Mouse (Mus musculus): ENCODE results near the gene Rexo5.

The Rexo5 gene

GRCm38 (mm10) chr7:119793586-119794250 lies at the start of gene Rexo5, which contains the start of gene Eri2:
TSS of gene Rexo5 (plus strand) at chr7:119794006.
TSS of gene Eri2 (minus strand) at chr7:119794058.
- no peaks in the 10 kb centered on the region for H3K36me3 ChIP-seq (ENCODE audit: control insufficient read depth, insufficient read depth, low read length, poor library complexity, severe bottlenecking)
- no peaks in the 10 kb centered on the region for H3K27me3 ChIP-seq (ENCODE audit: control insufficient read depth, insufficient read depth, low read length, poor library complexity, severe bottlenecking)
- peak; percentile 84 for DNase-seq (ENCODE audit: low read depth, low spot score)

DNA sequence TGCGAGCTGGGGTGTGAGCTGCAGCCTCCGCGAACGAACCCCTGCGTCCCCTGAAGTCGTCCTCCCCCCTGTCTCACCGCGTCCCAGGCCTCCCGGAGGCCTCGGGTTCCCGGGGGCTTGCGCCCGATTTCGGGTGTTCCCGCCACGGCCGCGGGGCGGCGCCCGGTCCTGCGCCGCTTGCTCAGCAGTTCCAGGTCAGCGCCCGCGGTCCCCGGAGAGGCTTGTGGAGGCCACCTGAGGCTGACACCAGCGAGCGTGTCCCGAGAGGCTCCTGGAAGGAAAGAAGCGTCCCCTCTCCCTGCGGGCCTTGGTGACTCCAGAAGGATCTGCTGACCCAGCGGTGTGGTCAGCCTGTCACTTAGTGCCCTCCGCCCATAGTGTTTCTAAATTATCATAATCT lies 49.5 kb upstream of the Rexo5 start:
- no peaks in the 10 kb centered on the region for H3K36me3 ChIP-seq (ENCODE audit: control insufficient read depth, insufficient read depth, low read length, poor library complexity, severe bottlenecking)
- DNase-seq (ENCODE audit: low read depth, low spot score), result peak; percentile 29

GRCm38 (mm10) chr7:119745869-119746268 lies 47.9 kb upstream of the Rexo5 start:
- Histone ChIP-seq H3K27me3 (ENCODE audit: control insufficient read depth, insufficient read depth, low read length, poor library complexity, severe bottlenecking) (no peaks in the 10 kb centered on the region), H3K36me3 (ENCODE audit: control insufficient read depth, insufficient read depth, low read length, poor library complexity, severe bottlenecking) (no peaks in the 10 kb centered on the region)
- DNase-seq (ENCODE audit: low read depth, low spot score), result no peak

More for the DNA sequence above, 49.5 kb upstream of the Rexo5 start:
- no peaks in the 10 kb centered on the region for H3K27me3 ChIP-seq (ENCODE audit: control insufficient read depth, insufficient read depth, low read length, poor library complexity, severe bottlenecking)

DNA sequence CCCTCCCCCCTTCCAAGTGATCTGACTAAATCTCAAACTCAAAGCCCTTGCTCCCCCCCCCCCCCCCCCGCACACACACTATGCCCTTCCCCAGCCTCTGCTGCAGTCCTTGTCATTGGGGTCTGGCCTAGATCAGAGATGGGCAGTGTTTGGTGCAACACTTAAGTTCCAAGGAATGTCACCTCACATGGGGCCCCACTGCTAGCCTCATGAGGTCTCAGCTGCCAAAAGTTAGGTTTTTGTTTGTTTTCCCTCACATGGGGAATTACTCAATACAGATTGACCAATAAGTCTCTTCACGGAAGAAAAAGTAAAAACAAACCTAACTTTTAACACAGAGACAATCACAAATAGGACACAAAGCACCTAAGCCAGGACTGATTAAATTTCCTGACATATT lies 45.0 kb upstream of the Rexo5 start:
- no peak for DNase-seq (ENCODE audit: low read depth, low spot score)
- H3K27me3 ChIP-seq (ENCODE audit: control insufficient read depth, insufficient read depth, low read length, poor library complexity, severe bottlenecking), result no peaks in the 10 kb centered on the region
- H3K36me3 ChIP-seq (ENCODE audit: control insufficient read depth, insufficient read depth, low read length, poor library complexity, severe bottlenecking), result no peaks in the 10 kb centered on the region

GRCm38 (mm10) chr7:119749942-119750341 lies 43.9 kb upstream of the Rexo5 start:
- Histone ChIP-seq H3K27me3 (ENCODE audit: control insufficient read depth, insufficient read depth, low read length, poor library complexity, severe bottlenecking) (no peaks in the 10 kb centered on the region), H3K36me3 (ENCODE audit: control insufficient read depth, insufficient read depth, low read length, poor library complexity, severe bottlenecking) (no peaks in the 10 kb centered on the region)
- DNase-seq (ENCODE audit: low read depth, low spot score), result no peak

GRCm38 (mm10) chr7:119753696-119754095 lies 40.1 kb upstream of the Rexo5 start:
- no peaks in the 10 kb centered on the region for H3K27me3 ChIP-seq (ENCODE audit: control insufficient read depth, insufficient read depth, low read length, poor library complexity, severe bottlenecking)
- DNase-seq (ENCODE audit: low read depth, low spot score), result no peak
- no peaks in the 10 kb centered on the region for H3K36me3 ChIP-seq (ENCODE audit: control insufficient read depth, insufficient read depth, low read length, poor library complexity, severe bottlenecking)

DNA sequence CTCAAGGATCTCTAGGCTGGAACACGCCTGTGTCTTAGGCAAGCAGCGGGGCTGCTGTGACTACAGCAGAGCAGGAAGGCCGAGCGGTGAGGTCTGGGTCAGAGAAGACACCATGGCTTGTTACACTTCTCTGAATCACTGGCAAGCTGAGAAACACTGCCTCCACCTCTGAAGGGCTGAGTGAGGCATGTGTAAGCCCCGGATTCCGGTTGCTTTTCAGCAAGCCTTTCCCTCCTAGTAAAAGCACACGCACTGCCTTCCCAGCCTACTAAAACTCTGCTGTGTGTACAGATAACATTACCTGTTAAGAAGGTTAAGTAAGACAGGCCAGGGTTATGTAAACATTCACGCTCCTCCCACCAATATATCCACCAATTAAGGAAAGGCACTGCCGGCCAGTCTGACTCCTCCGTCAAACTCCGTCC lies 33.3 kb upstream of the Rexo5 start, which contains the start of gene Acsm3:
Acsm3 (plus strand) TSS at position 397 of the 425 bp plus-strand sequence.
- no peak for DNase-seq (ENCODE audit: low read depth, low spot score)
- no peaks in the 10 kb centered on the region for H3K36me3 ChIP-seq (ENCODE audit: control insufficient read depth, insufficient read depth, low read length, poor library complexity, severe bottlenecking)

GRCm38 (mm10) chr7:119762166-119762697 lies 31.6 kb upstream of the Rexo5 start:
- H3K36me3 ChIP-seq (ENCODE audit: control insufficient read depth, insufficient read depth, low read length, poor library complexity, severe bottlenecking), result no peaks in the 10 kb centered on the region
- DNase-seq (ENCODE audit: low read depth, low spot score), result no peak
- H3K27me3 ChIP-seq (ENCODE audit: control insufficient read depth, insufficient read depth, low read length, poor library complexity, severe bottlenecking), result no peaks in the 10 kb centered on the region

More for the DNA sequence above, 33.3 kb upstream of the Rexo5 start, which contains the start of gene Acsm3:
- no peaks in the 10 kb centered on the region for H3K27me3 ChIP-seq (ENCODE audit: control insufficient read depth, insufficient read depth, low read length, poor library complexity, severe bottlenecking)

DNA sequence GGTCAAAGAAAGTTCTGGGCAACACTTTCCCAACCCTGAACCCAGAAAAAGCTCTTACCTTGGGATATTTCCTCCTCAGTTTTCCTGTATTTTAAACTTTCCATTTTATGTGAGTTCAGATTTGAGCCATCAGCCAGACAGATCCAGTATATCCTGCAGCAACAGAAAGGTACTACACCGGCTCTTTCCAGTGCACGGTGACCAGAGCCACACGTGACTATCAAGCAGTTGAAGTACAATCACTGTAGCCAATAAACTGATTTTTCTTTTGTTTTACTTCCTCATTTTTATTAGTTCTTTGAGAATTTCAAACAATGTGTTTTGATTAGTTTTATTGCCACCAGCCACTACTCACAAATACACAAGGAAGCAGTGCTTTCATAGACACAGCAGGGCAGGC lies 29.4 kb upstream of the Rexo5 start:
- H3K27me3 ChIP-seq (ENCODE audit: control insufficient read depth, insufficient read depth, low read length, poor library complexity, severe bottlenecking), result no peaks in the 10 kb centered on the region
- H3K36me3 ChIP-seq (ENCODE audit: control insufficient read depth, insufficient read depth, low read length, poor library complexity, severe bottlenecking), result no peaks in the 10 kb centered on the region
- no peak for DNase-seq (ENCODE audit: low read depth, low spot score)

DNA sequence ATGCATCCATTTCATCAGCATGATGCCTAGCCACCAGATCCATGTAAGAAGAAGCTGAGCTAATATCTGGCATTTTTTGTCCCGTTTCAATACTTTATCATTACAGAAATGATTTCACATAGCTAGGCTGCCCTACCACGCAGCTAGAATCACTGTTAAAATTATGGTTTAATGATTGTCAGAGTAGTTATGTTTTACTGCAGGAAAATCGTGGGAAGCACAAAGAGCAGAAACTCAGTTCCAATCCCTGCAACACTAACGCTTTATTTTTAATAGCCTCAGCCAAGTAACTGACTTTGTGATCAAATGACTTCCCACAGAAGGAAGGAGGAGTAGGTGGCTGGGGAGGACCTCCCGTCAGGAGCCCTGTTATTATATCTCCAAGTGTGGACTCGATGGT lies 26.8 kb upstream of the Rexo5 start:
- no peaks in the 10 kb centered on the region for H3K27me3 ChIP-seq (ENCODE audit: control insufficient read depth, insufficient read depth, low read length, poor library complexity, severe bottlenecking)
- no peaks in the 10 kb centered on the region for H3K36me3 ChIP-seq (ENCODE audit: control insufficient read depth, insufficient read depth, low read length, poor library complexity, severe bottlenecking)
- DNase-seq (ENCODE audit: low read depth, low spot score), result no peak

DNA sequence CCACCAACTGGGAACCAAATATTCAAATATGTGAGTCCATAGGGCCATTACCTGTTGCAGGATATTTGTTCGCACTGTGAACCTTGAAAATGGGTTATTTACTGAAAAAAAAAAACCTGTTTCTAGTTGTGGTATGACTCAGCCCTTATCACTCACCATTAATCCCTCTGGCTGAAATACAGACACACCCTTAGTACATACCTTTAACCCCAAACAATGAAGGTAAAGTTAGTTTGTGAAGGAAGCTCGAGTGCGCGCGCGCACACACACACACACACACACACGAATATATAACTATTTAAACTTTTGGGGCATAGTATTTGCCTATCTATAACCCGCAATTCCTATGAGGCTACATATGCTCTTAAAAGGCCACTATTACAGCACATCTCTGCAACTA lies 23.9 kb upstream of the Rexo5 start:
- no peak for DNase-seq (ENCODE audit: low read depth, low spot score)
- Histone ChIP-seq H3K27me3 (ENCODE audit: control insufficient read depth, insufficient read depth, low read length, poor library complexity, severe bottlenecking) (no peaks in the 10 kb centered on the region), H3K36me3 (ENCODE audit: control insufficient read depth, insufficient read depth, low read length, poor library complexity, severe bottlenecking) (no peaks in the 10 kb centered on the region)

DNA sequence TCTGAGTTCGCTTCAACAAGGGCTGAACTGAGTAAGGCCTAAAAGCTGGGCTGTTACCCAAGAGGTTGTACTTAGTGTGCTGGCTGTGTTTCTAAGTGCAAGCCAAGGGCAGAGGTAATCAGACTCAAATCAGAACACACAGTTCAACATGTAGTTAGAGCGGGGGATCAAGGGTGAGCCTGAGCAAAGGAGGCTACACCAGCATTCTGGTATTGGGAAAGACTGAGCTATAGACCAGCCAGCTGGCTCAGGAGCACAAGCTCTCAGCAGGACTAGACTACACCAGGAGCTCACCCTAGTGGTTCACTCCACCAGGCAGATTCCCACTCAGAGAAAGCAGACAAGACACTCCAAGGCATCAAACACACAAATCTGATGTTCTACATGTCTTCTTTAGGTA lies 10.4 kb upstream of the Rexo5 start:
- 0 out of 2 replicates have a peak, but pooled peaks cover 3% of the 10 kb centered on the region for H3K36me3 ChIP-seq (ENCODE audit: control insufficient read depth, insufficient read depth, low read length, poor library complexity, severe bottlenecking)
- no peaks in the 10 kb centered on the region for H3K27me3 ChIP-seq (ENCODE audit: control insufficient read depth, insufficient read depth, low read length, poor library complexity, severe bottlenecking)
- no peak for DNase-seq (ENCODE audit: low read depth, low spot score)

DNA sequence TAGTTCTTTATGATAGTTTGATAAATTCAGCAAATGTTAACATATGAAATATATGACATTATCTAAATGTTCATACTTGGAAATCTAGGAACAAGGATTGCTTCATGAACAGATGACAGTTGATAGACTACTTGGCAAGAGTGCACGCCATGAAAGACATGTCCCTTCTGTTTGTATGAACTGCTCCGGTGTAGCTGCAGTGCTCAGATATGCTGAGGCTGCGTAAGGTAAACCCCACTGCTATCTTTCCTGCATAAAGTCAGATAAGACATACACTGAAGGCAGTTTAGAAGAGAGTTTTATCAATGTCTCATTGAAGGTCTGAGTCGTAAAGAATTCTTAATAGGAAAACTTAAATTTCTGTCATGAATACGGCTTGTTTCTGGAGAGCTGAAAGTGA lies 8.9 kb upstream of the Rexo5 start:
- 0 out of 2 replicates have a peak, but pooled peaks cover 3% of the 10 kb centered on the region for H3K36me3 ChIP-seq (ENCODE audit: control insufficient read depth, insufficient read depth, low read length, poor library complexity, severe bottlenecking)
- no peak for DNase-seq (ENCODE audit: low read depth, low spot score)
- H3K27me3 ChIP-seq (ENCODE audit: control insufficient read depth, insufficient read depth, low read length, poor library complexity, severe bottlenecking), result no peaks in the 10 kb centered on the region

- no peaks in the 10 kb centered on the region for H3K27me3 ChIP-seq (ENCODE audit: control insufficient read depth, insufficient read depth, low read length, poor library complexity, severe bottlenecking)
- peak; percentile 62 for DNase-seq (ENCODE audit: low read depth, low spot score)
- 0 out of 2 replicates have a peak, but pooled peaks cover 3% of the 10 kb centered on the region for H3K36me3 ChIP-seq (ENCODE audit: control insufficient read depth, insufficient read depth, low read length, poor library complexity, severe bottlenecking)
Observed at GRCm38 (mm10) chr7:119789024-119789423, 4.8 kb upstream of the Rexo5 start.

DNA sequence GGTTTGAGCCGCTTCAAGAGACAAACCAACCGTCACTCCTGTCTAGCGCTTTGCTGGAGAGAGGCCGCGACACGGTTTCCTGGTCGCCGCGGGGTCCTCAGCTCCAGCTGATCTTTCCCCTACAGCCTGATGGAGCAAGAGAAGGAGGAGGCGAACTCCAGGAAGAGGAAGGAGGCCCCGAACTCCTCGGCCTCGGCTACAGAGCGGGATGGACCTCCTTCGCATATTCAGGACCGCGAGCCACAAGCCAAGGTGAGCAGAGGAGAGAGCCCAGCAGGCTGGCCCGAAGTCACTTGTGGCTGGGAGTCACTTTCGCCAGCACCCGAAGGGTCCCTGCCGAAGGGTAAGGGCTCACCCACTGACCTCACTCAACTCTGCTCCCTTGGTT lies 439 bp downstream of the Rexo5 start:
- no peak for DNase-seq (ENCODE audit: low read depth, low spot score)
- no peaks in the 10 kb centered on the region for H3K36me3 ChIP-seq (ENCODE audit: control insufficient read depth, insufficient read depth, low read length, poor library complexity, severe bottlenecking)
- no peaks in the 10 kb centered on the region for H3K27me3 ChIP-seq (ENCODE audit: control insufficient read depth, insufficient read depth, low read length, poor library complexity, severe bottlenecking)
